Mouse (Mus musculus) urinary bladder, adult 2 months (tissue): Measurements from ENCODE around the gene Arg2. TPM values are rescaled to one million over a fixed set of nuclear protein-coding genes. Genes with fewer than 3 reads are reported as not detected.

Source experiments
- DNase-seq: peaks from one replicate; pipeline ENCODE4 v3.0.0; 2022; ENCODE audit warnings: low spot score
- polyA plus RNA-seq: library from polyadenylated mRNA; depleted of rRNA; stranded (reverse); fragments of >200 nt; gene quantifications from 2 replicates; pipeline ENCODE4 v1.2.3, GENCODE M21; 2012; rRNA removed

Arg2 gene
- 18.9 and 24.4 TPM in 2 replicates for polyA plus RNA-seq

DNA sequence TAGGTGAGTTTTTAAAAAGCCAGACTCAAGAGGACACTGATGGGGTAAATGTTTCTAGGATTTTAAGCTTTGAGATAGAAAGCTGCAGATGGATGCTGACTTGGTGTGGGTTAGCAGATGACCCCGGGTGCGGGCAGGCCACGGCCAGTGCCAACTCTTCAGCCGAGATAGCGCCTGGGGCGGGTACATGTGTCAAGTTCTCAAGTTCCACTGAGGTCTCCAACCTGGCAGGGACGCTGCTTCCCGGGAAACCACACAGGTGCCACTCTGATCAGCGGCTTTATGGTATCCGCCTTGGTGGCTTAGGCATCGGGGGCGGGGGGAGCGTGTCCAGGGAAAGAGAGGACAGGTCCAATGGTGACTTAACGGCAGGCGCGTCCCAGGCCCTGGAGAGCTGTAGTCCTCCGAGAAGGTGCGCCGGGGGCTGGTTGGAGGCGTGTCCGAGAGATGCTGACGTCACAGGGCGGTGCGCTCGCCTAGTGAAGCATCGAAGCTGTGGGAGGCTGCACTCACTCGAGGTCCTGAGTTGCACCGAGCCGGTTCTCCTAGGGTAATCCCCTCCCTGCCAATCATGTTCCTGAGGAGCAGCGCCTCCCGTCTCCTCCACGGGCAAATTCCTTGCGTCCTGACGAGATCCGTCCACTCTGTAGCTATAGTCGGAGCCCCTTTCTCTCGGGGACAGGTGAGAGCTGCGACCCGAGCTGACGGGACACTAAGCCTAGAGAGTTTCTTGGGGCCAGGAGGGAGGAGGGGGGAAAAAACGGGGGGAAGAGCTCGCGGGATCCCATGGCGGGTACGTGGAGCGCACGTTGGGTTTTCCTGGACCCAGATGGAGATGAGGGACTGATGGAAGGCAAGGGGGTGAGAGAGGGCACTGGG lies at the start of gene Arg2:
Arg2 (plus strand) TSS at position 479 of the 879 bp plus-strand sequence.
- peak; percentile 66 for DNase-seq

DNA sequence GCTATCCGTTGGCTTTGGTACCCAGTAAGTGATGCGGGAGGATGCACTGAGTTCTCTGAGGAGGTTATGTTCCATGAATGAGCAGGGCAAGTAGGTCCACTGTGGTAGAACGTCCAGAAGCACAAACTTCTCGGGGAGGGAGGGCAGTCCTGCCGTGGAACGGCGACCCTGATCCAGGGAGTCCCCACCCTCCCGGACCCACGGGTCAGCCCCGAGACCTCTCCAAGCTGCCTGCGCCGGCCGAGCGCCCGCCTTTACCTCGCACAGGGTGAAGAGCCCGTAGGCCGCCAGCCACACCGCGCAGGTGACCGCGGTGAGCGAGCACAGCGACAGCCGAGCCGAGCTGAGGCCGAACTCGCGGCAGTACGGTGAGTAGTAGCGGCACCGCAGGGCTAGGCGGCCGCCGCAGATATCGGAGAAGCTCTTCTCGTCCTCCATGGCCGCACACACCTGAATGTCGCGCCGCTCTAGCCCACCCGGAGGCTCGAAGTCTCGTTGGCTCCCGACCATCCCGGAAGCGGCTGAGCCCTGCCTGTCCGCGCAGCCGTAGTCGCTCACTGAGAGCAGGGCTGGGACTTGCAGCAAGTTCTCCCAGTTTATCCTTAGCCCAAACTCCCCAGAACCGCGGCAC lies 41.3 kb upstream of the Arg2 start, which contains the start of gene Pigh:
Pigh (minus strand) TSS at position 470 of the 631 bp plus-strand sequence.
- DNase-seq = peak; percentile 73

DNA sequence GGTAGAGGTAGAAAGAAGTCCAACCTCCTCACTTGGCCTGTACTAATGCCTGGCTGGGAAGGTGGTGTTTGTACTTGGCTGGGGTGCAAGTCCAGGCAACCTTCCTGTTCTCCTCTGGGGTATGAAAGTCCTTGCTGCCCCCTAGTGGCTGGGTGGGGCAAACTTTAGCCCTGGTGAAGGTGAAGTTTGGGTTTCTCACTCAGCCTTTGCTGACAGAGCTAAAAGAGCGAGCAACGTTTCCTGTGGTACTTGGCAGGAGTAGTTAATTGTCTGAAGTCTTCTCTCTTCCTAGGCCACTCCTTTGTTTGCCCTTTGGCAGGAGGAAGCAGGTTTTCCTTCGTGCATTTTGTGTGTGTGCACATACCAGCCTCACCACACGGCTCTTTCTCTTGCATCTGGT lies 38.0 kb upstream of the Arg2 start:
- DNase-seq = peak; percentile 37

DNA sequence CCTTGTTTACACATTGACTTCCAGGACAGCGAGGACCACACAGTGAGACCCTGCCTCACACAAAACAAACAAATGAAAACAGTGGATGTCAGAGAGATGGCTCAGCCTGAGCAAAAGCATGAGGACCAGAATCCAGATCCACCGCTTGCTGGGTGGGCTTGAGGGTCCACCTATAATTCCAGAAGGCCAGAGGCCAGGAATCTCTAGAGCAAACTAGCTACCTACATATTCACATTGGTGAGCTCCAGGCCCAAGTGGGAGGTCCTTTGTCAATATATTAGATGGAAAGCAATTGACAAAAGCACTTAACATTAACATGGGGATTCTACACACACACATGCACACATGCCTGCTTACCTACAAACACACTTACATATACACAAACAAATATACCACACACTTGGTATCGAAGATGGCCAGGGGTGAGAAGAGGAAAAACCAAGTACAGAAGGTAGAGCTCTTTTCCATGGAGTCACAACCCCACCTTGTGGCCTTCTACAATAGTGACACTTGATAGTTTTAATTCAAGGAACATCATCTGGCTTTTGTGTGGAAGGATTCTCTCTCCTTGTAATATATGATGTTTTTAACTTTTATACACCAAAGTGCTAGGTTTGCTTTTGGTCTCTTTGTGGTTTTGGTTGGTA lies 33.3 kb upstream of the Arg2 start:
- no peak for DNase-seq

DNA sequence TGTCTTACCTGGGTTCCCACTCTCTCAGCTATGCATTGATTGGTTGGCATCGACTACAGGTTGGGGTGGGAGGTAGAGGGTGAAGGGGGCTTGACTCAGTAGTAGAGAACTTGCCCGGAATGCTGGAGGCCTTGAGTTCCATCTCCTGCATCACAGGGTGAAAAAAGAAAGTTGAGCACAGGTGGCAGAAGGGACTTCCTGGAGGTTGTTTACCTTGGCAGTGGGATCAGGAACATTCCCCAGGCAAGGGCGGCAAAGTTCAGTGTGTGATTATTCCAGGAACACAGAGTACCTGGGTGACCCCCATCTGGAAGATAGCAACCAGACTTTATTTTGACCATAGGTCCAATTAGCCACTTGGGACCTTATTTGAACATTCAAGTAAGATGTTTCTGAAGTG lies 26.8 kb upstream of the Arg2 start:
- DNase-seq = no peak

DNA sequence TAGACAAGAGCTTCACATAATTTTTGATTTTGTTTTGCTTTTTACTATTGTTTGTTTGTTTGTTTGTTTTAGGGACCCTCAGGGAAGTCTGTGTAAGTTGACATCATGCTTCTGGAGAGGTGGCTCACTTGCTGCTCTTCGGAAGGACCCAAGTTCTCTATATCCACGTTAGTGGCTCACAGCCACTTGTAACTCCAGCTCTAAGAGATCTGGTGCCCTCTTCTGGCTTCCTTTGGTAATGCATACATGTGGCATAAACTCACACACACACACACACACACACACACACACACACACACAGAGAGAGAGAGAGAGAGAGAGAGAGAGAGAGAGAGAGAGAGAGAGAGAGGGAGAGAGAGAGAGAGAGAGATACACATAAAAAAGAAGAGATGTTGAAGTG lies 26.0 kb upstream of the Arg2 start:
- DNase-seq = no peak

DNA sequence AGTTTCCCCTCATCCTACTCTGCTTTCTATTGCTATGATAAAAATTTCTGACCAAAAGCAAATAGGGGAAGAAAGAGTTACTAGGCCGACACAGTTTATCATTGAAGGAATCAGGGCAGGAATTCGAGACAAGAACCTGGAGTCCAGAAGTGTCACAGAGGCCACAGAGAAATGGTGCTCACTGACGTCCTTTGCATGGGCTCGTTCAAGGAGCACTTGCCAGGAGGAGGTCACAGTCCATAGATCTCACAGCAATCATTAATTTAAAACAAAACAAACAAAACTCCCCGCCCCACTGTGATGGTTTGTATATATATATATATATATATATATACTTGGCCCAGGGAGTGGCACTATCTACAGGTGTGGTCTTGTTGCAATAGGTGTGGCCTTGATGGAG lies 25.3 kb upstream of the Arg2 start:
- no peak for DNase-seq

DNA sequence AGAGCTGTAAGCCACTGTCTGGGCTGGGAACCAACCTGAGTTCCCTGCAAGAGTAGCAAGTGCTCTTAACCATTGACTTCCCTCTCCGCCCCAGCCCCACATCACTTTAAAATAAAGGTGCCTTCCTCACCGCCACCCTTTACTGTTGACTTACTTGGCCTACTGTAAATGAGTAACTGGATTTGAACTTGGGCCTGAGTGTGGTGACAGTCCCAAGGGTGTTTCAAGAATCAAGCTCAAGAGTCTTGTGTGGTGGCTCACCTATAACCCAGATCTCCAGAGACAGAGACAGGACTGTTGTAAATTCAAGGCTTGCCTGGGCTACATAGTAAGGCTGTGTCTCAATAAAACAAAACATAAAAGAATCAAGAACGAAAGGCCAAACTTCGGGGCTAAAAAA lies 11.6 kb upstream of the Arg2 start:
- no peak for DNase-seq

DNA sequence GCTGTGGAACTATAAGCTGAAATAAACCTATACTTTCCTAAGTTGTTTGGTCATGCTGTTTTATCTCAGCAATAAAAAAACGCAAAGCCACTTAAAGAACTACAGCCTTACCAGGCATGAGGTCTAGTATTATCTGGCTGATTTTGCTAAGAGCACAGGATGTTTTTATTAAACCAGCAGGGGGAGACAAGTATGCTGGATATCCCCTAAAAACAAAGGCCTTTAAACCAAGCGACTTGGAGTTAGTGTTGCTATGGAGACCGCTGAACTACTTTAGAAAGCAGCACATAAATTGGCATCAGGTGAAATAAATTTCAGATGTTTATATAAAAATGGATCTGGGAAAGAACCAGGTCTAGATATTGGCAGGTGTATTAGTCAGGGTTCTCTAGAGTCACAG lies 7.8 kb upstream of the Arg2 start:
- DNase-seq = no peak

DNA sequence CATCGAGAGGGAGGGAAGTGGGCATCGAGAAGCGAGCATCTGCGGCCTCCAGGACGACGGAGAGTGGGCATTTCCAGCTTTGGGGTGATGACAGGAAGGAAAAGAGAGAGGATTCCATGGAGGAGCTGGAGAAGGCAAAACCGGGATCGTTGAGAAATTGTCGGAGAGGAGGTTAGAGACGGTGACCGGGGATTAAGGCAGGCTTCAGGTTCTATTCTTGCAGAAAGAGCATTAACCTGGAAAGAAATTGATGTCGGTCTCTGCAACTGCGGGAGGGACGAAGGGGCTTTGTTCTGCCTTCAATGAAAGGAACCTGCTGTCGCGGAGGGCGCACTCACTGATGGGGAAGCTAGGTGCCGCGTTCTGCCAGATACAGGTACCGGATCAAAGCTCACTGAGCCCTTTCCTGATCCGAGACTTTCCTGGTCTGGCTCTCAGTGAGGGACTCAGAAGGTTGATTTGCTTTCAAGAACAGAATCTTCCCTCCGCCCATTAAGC lies 650 bp downstream of the Arg2 start:
- DNase-seq = no peak

DNA sequence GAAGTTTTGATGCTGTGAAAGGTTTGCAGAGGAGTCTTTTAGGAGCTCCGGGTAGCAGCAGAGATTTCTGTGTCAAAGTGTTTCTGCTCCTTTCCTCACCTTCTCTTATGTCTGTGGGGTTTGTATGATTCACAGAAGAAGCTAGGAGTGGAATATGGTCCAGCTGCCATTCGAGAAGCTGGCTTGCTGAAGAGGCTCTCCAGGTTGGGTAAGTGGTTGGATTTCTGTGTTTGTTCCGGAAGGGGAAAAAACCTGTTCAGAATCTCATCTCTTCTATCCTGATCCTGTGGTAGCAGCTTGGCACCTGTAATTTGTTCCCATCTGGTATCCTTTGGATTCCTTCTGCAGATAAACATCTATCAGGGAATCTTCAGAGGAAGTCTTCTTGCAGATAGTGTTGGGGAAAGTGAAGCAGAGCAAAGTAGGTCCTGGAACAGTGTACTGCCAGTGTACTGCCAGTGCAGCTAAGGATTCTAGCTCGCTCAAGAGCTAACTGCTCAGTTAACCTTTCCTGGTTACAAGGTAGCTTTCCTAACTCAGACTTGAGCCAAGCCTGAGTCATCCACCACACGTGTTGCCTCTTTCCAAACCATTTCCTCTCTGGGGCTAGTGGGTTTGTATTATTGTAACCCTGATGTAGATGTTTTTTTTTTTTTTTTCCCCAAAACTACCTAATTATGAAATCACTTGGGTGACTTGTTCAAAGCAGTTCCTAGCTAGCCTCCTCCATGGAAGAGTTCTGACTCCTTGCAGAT lies 1.3 kb downstream of the Arg2 start:
- no peak for DNase-seq

DNA sequence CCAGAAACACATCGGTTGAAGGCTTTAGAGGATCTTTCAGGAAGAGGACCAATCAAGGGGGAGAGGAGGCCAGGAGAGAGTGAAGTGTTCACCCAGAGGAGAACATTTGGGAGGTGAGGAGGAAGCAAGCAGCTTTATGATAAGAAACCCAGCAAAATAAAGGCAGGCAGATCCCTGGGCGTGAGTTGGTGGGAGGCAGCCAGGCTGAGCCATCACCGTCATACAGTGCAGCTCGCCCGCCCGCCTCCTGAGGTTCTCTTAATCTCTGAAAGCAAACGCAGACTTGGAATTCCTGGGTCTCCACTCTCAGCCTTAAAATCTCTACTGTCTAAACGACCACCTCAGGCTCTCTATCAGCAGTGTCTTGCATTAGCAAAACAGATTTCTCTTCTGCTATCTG lies 4.1 kb downstream of the Arg2 start:
- DNase-seq = no peak

DNA sequence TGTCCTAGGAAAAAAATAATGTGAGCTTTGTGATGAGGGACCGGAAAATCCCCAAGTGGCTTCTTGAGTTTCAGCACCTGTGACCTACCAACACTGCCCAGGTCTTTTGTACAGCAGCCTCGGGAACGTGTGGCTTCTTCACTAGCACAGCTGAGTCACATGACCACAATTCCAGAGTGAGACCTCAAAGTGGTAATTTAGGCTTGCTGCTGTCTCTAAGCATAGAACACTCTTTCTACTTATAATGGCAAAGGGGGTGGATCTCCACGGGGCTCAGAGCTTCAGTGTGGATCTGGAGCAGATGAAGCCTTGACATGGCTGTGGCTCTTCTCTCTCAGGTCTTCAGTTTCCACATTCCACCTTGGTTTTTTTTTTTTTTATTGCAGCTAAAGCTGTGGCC lies 4.5 kb downstream of the Arg2 start:
- no peak for DNase-seq

DNA sequence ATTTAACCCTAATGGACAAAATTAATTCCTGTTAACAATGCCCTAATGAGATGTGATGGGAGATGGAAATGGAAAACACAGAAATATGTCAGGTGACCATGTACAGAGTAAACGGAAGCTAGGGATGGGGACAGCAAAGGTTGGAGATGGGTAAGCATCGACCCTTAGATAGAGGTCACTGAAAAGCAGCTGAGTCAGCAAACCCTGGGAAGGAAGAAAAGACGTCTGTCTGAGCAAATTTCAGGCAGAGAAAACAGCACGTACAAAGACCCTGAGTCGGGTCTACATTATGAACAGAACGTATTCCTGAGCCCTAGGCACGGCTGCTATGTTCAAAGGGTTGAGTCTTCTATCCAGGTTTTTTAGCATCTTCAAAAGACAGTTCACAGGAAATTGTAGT lies 6.4 kb downstream of the Arg2 start:
- DNase-seq = no peak

DNA sequence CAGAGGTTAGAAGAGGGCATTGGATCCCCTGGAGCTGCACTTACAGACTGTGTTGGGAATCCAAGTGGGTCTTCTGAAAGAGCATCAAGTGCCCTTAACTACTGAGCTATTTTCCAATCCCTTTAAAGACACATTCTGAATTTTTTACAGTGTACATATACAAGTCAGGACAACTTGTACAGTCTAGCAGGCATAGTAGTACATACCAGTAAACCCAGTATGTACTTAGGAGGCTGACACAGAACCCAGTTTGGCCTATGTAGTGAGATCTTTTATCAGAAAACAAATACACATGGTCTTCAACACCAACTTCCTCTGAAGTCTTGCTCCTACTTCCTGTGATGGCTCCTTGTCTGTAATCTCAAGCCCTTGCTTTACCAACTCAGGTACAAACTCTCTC lies 8.4 kb downstream of the Arg2 start:
- no peak for DNase-seq

DNA sequence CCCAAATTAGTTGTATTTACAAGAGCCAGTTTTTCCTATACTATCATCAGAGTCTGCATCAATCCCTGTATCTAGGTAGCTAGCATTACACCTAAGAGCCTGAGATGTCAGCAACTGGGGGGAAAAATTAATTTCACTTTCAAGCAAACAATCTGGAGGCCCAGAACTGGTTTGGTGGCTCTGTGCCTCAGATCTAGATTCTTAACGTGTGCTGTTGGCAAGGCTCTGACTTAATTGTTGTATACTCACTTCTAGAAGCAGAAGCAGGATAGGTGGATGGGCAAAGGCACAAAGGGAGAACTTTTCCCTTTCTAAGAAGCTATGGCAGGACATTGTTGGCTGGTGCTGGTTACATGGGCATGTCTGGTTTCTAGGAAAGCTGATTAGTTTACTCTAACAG lies 8.8 kb downstream of the Arg2 start:
- DNase-seq = no peak

DNA sequence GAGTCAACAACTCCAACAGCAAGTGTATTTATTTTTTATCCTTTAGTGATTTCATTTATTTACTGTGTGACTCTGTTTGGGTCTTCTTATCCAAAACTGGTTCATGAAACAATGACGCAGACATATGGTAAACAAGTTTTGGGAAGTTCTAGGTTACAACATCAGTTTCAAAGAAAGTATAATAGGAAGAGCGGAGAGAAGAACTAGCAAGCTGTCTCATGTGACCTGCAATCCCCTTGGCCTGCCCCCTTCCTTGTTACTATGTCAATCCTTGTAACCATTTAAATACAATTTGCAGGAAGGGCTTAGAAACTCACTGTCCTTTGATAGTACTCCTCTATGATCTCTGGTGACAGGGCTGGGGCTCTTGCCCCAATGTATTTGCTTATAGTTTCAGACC lies 10.2 kb downstream of the Arg2 start:
- DNase-seq = no peak

DNA sequence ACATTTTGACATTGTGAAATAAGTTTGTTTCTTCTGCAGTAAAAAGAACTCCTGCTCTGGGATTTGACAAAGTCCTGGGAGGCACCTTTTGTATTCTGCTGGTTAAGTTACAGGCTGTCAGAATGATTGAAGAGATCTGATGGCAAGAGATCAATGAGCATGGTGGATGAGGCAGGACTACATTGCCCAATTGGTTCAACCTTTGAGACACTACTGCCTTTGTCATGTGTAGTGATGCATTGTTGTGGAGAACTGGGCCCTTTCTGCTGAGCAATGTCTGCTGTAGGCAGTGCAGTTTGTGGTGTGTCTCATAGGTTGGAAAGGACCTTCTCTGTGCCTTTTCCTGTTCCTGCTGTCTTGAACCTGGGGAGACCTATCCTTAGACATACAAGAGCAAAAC lies 10.8 kb downstream of the Arg2 start:
- DNase-seq = no peak

DNA sequence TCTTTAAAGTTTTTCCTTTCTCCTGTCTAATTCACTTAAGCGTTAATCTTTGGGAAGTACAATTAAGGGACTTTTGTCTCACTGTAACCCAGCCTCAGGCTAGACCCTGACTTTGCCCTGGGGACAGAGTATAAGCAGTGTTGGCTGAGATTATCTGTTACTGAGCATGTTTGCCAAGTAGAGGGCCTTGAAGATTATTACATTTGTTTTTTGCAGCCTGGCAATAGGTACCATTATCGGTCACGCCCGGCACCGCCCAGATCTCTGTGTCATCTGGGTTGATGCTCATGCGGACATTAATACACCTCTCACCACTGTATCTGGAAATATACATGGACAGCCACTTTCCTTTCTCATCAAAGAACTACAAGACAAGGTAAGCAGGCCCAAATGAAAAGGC lies 19.1 kb downstream of the Arg2 start:
- DNase-seq = no peak

DNA sequence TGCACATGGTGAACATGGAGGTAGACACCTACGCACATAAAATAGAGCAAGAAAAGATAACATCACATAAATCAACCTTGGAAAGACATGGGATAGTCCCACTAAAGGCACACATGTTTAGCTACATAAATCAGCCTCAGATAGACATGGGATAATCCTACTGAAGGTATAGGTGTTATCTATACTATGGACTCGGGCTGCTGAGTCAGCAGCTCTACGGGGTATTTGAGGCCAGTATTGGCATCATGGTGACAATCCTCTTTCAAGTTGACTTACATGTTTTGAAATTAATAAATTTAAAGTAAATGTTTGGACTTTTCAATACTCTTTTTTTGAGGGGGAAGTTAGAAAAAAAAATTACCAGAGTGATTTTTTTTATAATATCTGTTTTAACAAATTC lies 32.3 kb downstream of the Arg2 start:
- DNase-seq = no peak

DNA sequence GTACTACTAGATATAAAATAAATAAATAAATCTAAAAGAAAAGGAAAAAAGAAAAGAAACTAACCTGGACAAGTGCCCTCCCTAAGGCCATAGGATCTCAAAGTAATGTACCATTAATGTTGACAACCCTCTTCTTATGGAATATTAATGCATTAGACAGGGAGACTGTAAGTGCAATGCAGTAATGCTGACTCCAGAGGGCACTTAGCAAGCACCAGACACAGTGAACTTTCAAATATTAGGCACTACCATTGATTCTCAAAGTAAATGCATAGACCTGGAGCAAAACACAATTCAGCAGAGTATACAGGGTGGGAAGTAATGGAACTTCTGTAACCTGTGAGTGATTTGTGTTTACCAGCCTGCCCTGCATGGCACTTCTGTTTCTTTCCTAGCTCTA lies 38.6 kb downstream of the Arg2 start:
- DNase-seq = no peak

DNA sequence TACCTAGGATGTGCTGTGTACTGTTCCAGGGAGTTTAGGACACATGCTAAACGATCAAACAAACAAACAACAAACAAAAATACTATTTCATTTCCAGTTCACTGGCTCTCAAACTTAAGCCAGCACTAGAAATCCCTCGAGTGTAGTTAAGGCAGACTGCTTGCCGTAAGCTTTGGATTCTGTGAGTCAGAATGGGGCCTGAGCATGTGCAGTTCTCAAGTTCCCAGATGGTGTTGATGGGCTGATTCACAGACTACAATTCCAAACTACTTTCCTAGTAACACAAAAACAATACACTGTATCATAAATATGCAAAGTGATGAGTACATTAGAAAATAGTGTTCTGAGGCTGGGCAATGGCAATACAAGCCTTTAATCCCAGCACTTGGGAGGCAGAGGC lies 39.8 kb downstream of the Arg2 start:
- DNase-seq = no peak
